Mouse (Mus musculus) left cerebral cortex, postnatal 4 days (tissue): ENCODE measurements at regions not wholly inside any gene's neighbourhood (a gene's known extent, or its start where the extent isn't known, plus 50 kb on each side); places are given as distances from the start of the nearest gene placed in this dataset.
A peak's percentile ranks its signal among the peaks of the same experiment; 100 is the strongest.

Experiments used
- DNase-seq: peaks from one replicate; pipeline ENCODE4 v3.0.0-alpha.2; 2022
- intact Hi-C: fragments of 180-260 bp; cut with DNase I; formaldehyde crosslinking; loops from one replicate; pipeline ENCODE4 v1.15.1; 2025

GRCm38 (mm10) chr11:56290651-56291578 lies 250.1 kb upstream of the Nmur2 start:
- intact Hi-C loops, result no loop called here

DNA sequence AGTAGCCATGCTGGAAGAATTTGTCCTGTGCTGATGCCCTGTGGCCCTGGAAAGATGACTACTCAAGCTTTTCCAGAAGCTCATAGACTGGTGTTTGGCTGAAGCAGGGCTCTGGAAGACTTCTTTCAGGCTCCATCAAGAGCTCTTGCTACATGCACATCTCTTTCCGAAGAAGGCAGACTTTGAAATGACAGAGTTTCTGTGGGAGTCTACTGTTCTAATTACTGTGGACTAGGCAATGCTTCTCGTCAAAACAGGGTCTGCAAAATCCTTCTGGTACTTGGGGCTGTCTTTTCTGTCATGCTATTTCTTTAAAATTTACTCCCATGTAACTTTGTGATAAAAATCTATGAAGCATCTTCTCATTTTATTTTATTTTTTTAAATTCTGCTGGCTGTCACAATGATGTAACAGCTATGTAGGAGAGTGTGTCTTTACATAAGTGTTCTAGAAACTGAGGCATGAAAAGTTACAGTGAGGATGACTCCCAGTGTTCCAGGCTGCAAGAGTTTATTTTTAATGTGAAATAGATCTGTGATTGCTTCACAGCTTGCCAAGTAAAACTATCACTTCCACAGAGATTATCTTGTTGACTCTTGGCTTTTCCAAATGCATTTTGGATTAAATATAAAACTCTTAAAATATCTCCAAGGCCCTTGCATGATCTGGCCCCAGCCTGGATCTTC lies 244.9 kb upstream of the Nmur2 start:
- intact Hi-C loops, result no loop called here
- no peak for DNase-seq

More at GRCm38 (mm10) chr11:56290651-56291578, 250.1 kb upstream of the Nmur2 start:
- DNase-seq, result peak; percentile 0

- intact Hi-C loops, result no loop called here
- no peak for DNase-seq
These were observed 240.4 kb upstream of the Nmur2 start for GRCm38 (mm10) chr11:56281201-56281600.

GRCm38 (mm10) chr11:56280216-56280615 lies 239.4 kb upstream of the Nmur2 start:
- intact Hi-C loops, result no loop called here

DNA sequence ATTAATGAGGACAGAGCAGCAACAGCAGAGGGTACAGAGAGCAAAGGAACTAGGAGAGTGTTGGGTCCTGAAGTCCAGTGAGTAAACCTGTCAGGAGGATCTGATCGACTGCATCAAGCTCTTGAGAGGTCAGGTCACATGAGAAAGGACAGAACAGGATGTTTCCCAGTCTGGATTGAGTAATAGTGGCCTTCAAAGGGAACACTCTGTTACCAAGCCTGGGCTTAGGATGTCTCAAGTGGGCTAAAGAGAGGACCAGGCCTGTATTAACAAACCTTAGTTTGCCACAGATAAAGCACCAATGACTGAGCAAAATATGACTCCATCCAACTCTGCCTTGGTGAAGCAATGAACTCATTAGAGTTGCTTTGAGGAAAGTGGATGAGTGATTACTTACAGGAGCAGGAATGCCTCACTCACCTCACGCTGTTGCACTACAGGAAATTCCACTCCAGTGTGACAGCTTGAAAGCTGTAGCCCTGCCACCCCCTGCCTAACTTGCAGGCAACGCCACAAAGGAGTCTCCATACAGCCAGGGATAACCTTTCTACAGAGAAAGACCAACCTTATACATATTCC lies 229.2 kb upstream of the Nmur2 start:
- DNase-seq, result no peak
- intact Hi-C loops, result no loop called here

More at GRCm38 (mm10) chr11:56280216-56280615, 239.4 kb upstream of the Nmur2 start:
- no peak for DNase-seq

GRCm38 (mm10) chr11:56262726-56263125 lies 221.9 kb upstream of the Nmur2 start:
- intact Hi-C loops, result no loop called here
- DNase-seq, result peak; percentile 13

- intact Hi-C loops, result no loop called here
- no peak for DNase-seq
These were observed 215.5 kb upstream of the Nmur2 start for GRCm38 (mm10) chr11:56256356-56256755.

GRCm38 (mm10) chr11:56254437-56254836 lies 213.6 kb upstream of the Nmur2 start:
- intact Hi-C loops, result no loop called here
- DNase-seq, result no peak

GRCm38 (mm10) chr11:56247333-56247823 lies 206.6 kb upstream of the Nmur2 start:
- DNase-seq, result no peak
- intact Hi-C loops, result no loop called here

DNA sequence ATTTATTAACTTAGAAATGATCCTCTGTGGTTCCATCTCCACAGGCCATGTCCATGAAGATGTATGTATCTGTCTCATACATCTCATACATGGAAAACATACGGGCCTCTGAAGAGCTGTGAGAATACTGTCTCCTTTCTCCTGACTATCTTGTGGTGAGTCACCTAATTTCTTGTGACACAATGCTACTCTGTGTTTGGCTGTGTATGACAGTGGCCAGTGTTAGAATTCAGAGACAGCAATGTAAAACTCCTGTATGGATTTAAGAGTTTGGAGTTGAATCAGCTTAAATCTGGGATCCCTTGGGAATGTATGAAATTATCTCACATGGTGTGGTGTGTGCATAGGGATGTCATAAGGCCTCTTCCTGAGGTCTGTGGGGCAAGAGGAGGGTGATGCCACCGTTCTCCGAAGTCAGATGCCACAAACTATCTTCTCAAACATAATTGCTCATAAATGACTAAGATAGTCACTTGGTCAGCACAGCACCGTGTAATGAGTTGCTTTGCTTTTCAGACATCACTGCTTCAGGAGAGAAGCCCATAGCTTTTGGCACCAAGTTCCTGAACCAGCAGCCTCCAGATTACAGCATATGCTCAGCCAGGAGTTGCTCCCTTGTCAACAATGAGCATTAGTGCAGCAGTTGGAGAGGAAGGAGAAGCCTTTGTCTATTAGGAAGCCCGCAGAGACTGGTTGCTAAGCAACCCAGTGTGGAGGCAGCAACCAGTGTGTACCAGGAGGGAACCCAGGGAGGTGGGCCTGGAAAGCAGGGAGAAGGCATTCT lies 205.9 kb upstream of the Nmur2 start:
- DNase-seq, result peak; percentile 57
- intact Hi-C loops, result no loop called here

GRCm38 (mm10) chr11:56244951-56245350 lies 204.1 kb upstream of the Nmur2 start:
- intact Hi-C loops, result no loop called here

GRCm38 (mm10) chr11:56243447-56243846 lies 202.6 kb upstream of the Nmur2 start:
- peak; percentile 25 for DNase-seq
- intact Hi-C loops, result no loop called here

More at GRCm38 (mm10) chr11:56244951-56245350, 204.1 kb upstream of the Nmur2 start:
- DNase-seq, result no peak

DNA sequence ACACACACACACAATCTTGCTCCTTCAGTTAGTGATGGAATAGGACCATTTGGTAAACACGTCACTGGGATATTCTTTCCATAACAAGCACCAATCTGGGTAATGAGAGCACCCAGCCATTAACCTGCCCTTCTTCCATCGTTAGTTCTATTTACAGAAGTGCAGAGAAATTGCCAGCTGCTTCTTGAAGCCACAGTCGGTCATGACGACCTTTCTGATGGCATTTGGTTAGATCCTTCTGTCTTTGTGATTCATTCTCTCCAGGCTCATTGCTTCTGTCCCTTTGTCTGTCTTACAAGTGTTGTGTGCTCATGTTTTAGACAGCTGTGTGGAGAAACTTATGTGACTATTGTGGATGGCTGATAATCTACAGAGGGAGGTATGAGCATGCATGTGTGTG lies 197.9 kb upstream of the Nmur2 start:
- intact Hi-C loops, result no loop called here
- DNase-seq, result no peak

DNA sequence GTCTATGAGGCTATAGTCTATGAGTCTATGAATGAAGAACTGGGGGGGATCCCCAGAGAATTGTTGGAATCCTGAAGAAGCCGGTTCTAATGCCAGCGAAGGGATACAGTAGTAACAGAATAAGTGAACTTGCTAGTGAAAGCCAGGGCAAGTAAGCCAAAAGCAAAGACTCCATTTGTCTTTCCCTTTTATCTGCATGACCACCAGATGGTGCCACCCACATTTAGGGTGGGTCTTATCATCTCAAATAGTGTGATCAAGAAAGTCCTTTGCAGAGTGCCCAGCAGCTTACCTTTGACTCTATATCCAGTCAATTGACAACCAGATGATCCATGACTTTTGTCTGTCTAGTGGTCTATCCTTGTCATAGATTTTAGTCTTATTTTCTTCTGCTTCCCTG lies 184.2 kb upstream of the Nmur2 start:
- intact Hi-C loops, result no loop called here
- DNase-seq, result peak; percentile 12

- peak; percentile 2 for DNase-seq
These were observed 174.9 kb upstream of the Nmur2 start for GRCm38 (mm10) chr11:56215706-56216105.

GRCm38 (mm10) chr11:56201844-56202243 lies 161.0 kb upstream of the Nmur2 start:
- intact Hi-C loops, result no loop called here

More at GRCm38 (mm10) chr11:56215706-56216105, 174.9 kb upstream of the Nmur2 start:
- intact Hi-C loops, result no loop called here

DNA sequence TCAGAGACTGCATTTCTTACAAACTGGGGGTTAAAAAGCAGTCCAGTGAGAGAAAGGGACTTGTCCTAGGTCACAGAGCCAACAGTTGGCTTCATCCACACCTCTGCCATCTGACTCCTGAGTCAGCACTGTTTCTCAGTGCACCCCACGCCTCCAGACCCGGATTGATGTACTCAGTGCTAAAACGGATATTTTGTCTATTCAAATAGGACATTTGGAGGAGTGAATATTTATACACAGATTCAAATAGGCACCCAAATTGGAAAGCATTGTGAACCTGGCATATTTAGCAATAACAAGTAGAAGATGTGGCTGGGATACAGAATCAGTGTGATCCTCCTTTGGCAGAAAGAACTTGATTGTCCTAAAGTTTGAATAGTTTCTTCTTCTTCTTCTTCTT lies 154.5 kb upstream of the Nmur2 start:
- DNase-seq, result no peak
- intact Hi-C loops, result no loop called here

More at GRCm38 (mm10) chr11:56201844-56202243, 161.0 kb upstream of the Nmur2 start:
- no peak for DNase-seq

DNA sequence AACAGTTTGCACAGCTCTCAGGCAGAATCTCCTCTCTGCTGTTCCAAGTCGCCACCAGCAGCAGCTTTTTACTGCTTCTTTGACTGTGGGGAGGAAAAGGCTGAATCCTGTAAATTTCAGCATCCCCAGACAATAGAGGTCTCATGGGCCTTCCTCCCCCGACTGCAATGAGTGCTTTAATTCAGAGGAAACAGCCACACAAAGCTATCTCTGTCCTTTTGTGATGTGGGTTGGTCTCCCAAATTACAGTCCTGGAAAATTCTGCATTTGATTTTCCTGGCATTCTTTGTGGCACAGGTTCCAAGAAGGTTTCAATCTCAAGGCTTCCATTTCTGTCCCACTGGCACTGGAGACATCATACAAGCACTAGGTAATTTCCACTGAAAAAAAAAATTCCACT lies 152.6 kb upstream of the Nmur2 start:
- intact Hi-C loops, result no loop called here
- no peak for DNase-seq

- DNase-seq, result no peak
- intact Hi-C loops, result no loop called here
These were observed 133.1 kb upstream of the Nmur2 start for GRCm38 (mm10) chr11:56173895-56174294.

GRCm38 (mm10) chr11:56173246-56173645 lies 132.4 kb upstream of the Nmur2 start:
- intact Hi-C loops, result no loop called here
- DNase-seq, result no peak
